8 mouse cellular contexts compared by ENCODE assay signal in the genomic region with DNA sequence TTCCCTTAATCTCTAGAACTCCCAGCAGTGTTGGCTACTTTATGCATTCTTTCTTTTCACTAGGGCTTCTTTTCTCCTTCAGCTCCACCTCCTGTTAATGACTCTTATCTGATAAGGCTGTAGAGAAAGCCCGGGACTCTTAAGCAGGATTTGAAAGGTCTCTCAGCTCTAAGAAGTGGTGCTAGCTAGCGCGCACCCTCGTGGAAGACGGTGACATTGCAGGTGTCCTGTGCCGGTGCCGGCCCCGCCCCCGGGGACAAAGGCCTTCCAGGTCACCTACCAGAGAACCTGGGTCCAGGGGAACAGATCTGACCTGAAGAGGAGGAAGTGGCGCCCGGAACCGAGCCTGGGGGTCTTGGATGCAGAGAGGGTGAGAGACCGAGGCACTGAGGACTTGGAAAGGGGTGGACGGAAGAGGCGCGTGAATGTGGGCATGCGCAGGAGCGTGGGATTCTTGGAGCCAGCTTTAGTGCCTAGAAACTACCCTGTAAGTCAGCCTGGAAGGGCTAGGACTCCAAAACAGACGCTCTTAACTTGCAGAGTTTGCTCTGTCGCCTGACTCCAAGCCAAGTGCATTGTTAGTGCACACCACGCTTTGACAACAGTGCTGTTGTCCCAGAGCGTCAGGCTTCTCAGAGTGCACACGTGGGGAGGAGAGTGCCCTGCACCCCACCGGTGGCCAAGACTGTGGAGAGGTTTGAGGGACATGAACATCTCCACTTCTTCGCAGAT. TPM values are rescaled to one million over a fixed set of nuclear protein-coding genes. Genes with fewer than 3 reads are reported as not detected.
A peak's percentile ranks its signal among the peaks of the same experiment; 100 is the strongest.
DNase-seq lines count a peak whose midpoint lies in the region; ATAC-seq and TF ChIP-seq lines count a peak whose summit lies in the region.

A gene (plus strand): TSS at position 253 of the 732 bp plus-strand sequence.

- H3K36me3 ChIP-seq in hindbrain, embryonic 15.5 days = no peaks in the 10 kb centered on the region

- no peaks in the 10 kb centered on the region for H3K9me3 ChIP-seq in hindbrain, embryonic 15.5 days

- H3K4me3 ChIP-seq in hindbrain, embryonic 15.5 days = peak within 1 kb of the TSS; percentile 82

- H3K27me3 ChIP-seq in Patski = no peaks in the 10 kb centered on the region
- H3K27me3 ChIP-seq in hindbrain, embryonic 15.5 days = peaks cover 11% of the 10 kb centered on the region; the same call in 1 of the 2 replicates

- H3K4me2 ChIP-seq in hindbrain, embryonic 15.5 days = peak within 1 kb of the TSS; percentile 96

- peak; percentile 32 for ATAC-seq in Patski
- ATAC-seq in hindbrain, embryonic 15.5 days (ENCODE audit: low FRiP score, low read depth) = peak; percentile 88

- POLR2A ChIA-PET in Patski (lab: Charles Lee) = interaction anchor here (0.6 to 0.9 kb wide), 3 partner anchors 11 to 764 kb away, joined by 3 to 4 read pairs (median 3); no protein-coding TSS in a partner anchor

- H3K27ac ChIP-seq in hindbrain, embryonic 15.5 days (replicated peaks) = peak within 1 kb of the TSS; percentile 88

- CTCF ChIA-PET in Patski (lab: Charles Lee) = interaction anchor here (0.7 to 6.7 kb wide), 14 partner anchors 9 to 111 kb away, joined by 3 to 42 read pairs (median 4); a partner anchor contains a TSS

- DNase-seq in Patski (ENCODE audit: low read depth, low spot score) = no peak
- peak; percentile 89 to 90 for DNase-seq in cerebellum, postnatal 14 days
- DNase-seq in gastrocnemius, adult 18-20 months (ENCODE audit: low spot score) = peak; percentile 82
- DNase-seq in left cerebral cortex, adult 11 months (ENCODE audit: low spot score) = peak; percentile 51
- DNase-seq in lung, postnatal 4 days = peak; percentile 87 to 90
- DNase-seq in retina, postnatal 1 day = peak; percentile 92
- DNase-seq in urinary bladder, adult 2 months (ENCODE audit: low spot score) = peak; percentile 76

- no peak for TF ChIP-seq CTCF in Patski (IDR thresholded peaks at IDR 0.05)

- peak within 1 kb of the TSS; percentile 84 for H3K9ac ChIP-seq in hindbrain, embryonic 15.5 days

- in situ Hi-C loops in Patski (cut with MboI; ENCODE audit: low pct_unique_long_range_greater_than_20kb) = loop anchor here (5.0 kb wide), 1 partner anchor 103 kb away; a partner anchor contains a TSS

- 1% methylated on average over 25 of the region's 25 CpGs for WGBS in hindbrain, embryonic 15.5 days

- H3K4me1 ChIP-seq in hindbrain, embryonic 15.5 days (replicated peaks) = peaks cover 19% of the 10 kb centered on the region

RNA-seq across cellular contexts. Expression of the gene that starts here (rescaled TPM):
- polyA plus RNA-seq in Patski (2021) = 47.0 TPM
- 10 to 100 TPM; 13.1 to 13.2 TPM for total RNA-seq in gastrocnemius, adult 18-20 months (2021)
- polyA plus RNA-seq in hindbrain, embryonic 15.5 days (2015; fragmentation: Nextera tagmentation; extraction: Ambion mirVana) = 14.5 and 15.1 TPM in 2 replicates
- polyA plus RNA-seq in urinary bladder, adult 2 months (2012; rRNA removed) = 10.3 and 12.5 TPM in 2 replicates
